ENCODE assay signal across 1 mouse cellular context in genomic region chr9:120582619-120583308, GRCm38 (mm10).
TF ChIP-seq lines count a peak whose summit lies in the region.

No protein-coding gene starts in this region.

TF ChIP-seq in CH12.LX, 34 proteins besides CTCF, POLR2A, EP300 and RAD21 (continued from another document):
- TF ChIP-seq ELF1 (IDR thresholded peaks at IDR 0.05; ENCODE audit: low read depth, low read length) (peak; percentile 72), USF1 (IDR thresholded peaks at IDR 0.05; ENCODE audit: low read depth, low read length) (peak; percentile 15; the same call in 1 of the 2 replicates), NELFE (IDR thresholded peaks at IDR 0.05; ENCODE audit: low read depth, low read length) (peak; percentile 46; the same call in 1 of the 2 replicates), MAFK (IDR thresholded peaks at IDR 0.05; ENCODE audit: insufficient replicate concordance, low read length) (0 out of 2 replicates have a peak, but pooled peaks have one; percentile 7), ZMIZ1 (IDR thresholded peaks at IDR 0.05; ENCODE audit: low read depth, low read length) (no peak), POLR2AphosphoS2 (IDR thresholded peaks at IDR 0.05; ENCODE audit: low read depth, low read length) (no peak), MYC (IDR thresholded peaks at IDR 0.05; ENCODE audit: low read depth, low read length) (peak; percentile 73), TBP (conservative IDR thresholded peaks at IDR 0.05; ENCODE audit: low read depth, low read length) (0 out of 2 replicates have a peak, but pooled peaks have one; percentile 27), ZKSCAN1 (IDR thresholded peaks at IDR 0.05; ENCODE audit: borderline replicate concordance, low read depth, low read length) (no peak), NRF1 (IDR thresholded peaks at IDR 0.05; ENCODE audit: low read depth, low read length) (peak; percentile 80), BHLHE40 (IDR thresholded peaks at IDR 0.05; ENCODE audit: low read depth, low read length) (peak; percentile 69), SIN3A (IDR thresholded peaks at IDR 0.05; ENCODE audit: low read length) (peak; percentile 80), HCFC1 (IDR thresholded peaks at IDR 0.05; ENCODE audit: low read depth, low read length) (peak; percentile 44; the same call in 1 of the 2 replicates), MAZ (IDR thresholded peaks at IDR 0.05; ENCODE audit: low read depth, low read length) (0 out of 2 replicates have a peak, but pooled peaks have one; percentile 58), PAX5 (IDR thresholded peaks at IDR 0.05; ENCODE audit: low read length) (no peak), SMC3 (IDR thresholded peaks at IDR 0.05; ENCODE audit: low read depth, low read length) (peak; percentile 67), RCOR1 (conservative IDR thresholded peaks at IDR 0.05; ENCODE audit: low read depth, low read length) (no peak), MAX (IDR thresholded peaks at IDR 0.05; ENCODE audit: low read length) (peak; percentile 84), KAT2A (IDR thresholded peaks at IDR 0.05; ENCODE audit: insufficient replicate concordance, low read length) (no peak), MEF2A (IDR thresholded peaks at IDR 0.05; ENCODE audit: borderline replicate concordance, low read depth, low read length) (0 out of 2 replicates have a peak, but pooled peaks have one; percentile 8)
